Mouse (Mus musculus): ENCODE measurements around the gene Prdm8.

Gene Prdm8

GRCm38 (mm10) chr5:98167180-98167824, at the start of gene Prdm8:
TSS of gene Prdm8 (plus strand) at chr5:98167198.
- no peak for DNase-seq (ENCODE audit: low spot score)

GRCm38 (mm10) chr5:98127074-98127473, 39.9 kb upstream of the Prdm8 start:
- DNase-seq (ENCODE audit: low spot score) = no peak

- DNase-seq (ENCODE audit: low spot score) = peak; percentile 22
These were observed 28.3 kb upstream of the Prdm8 start for GRCm38 (mm10) chr5:98138545-98139296.

DNA sequence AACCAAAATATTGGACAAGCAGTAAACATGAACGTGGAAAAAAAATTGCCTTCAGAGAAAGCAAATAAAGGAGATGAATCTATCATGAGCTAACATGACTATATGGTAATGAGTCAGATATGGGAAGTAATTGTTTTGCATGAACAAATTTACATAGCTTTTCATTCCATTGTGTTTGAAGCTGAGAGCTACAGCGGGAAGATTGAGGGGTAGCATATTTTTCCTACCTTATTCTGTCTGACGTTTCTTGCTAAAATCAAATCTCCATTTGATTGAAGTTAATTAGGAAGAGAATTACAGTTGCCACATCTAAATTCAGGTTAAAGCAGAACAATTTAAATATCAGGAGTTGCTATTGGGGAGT, 27.7 kb upstream of the Prdm8 start:
- no peak for DNase-seq (ENCODE audit: low spot score)

DNA sequence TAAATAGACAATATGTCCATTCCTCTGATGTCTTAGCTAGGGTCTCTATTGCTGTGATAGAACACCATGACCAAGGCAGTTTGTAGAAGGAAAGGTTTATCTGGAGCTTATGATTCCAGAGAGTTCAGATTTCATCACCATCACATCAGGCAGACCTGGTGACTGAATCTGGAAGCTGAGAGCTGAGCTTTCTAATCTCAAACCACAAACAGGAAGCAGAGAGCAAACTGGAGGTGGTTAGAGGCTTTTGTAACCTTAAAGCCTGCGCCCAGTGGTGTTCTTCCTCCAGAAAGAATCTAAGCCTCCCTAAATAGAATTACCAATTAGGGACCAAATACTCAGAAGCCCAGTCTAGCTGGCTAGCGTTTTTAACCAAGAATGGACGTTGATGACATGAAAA, 20.1 kb upstream of the Prdm8 start:
- DNase-seq (ENCODE audit: low spot score) = no peak

DNA sequence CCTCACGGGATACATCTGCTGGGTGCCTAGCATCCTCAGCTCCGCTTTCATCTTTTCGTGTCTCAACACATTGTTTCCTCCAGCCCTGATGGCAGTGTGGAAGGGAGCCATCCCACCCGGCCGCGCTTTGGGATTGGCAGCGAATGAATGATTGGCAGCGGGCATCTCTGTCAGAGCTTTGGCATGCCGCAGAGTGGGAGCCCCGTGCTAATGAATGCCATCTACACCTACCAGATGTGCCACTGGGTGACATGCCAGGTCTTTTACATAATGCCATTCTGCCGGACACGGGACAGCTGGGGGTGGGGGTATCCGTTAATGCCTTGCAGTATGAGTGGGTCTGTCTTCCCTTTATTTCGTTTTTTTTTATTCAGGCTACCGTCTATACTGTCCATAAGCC, 882 bp upstream of the Prdm8 start:
- no peak for DNase-seq (ENCODE audit: low spot score)

GRCm38 (mm10) chr5:98168356-98169285, 1.6 kb downstream of the Prdm8 start:
- DNase-seq (ENCODE audit: low spot score) = no peak

GRCm38 (mm10) chr5:98169376-98170351, 2.7 kb downstream of the Prdm8 start:
- no peak for DNase-seq (ENCODE audit: low spot score)

DNA sequence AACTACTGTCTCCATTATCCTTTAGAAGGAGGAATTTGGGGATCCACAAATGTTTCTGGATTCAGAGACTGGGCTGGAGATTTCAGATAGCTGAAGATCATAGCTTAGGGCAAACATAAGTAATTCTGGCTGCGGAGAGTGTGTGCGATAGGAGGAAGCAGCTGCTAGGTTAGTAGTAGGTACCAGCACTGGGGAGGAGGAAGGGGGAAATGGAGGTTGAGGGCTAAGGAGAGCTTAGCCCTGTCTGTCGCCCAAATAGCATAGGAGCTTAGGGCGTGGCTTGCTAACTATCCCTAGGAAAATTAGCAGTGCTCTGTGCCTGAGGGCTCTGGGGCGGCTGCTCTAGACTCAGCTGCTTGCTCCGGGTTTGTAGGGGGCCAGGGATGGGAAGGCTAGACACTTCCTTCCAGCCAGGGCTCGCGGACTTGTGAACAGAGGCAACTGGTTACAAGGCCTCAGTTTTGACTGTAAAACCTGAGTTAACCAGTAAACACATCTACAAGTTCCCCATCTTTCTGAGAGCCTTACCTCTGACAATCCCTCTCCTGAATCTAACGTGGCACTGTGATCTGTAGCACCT, 4.7 kb downstream of the Prdm8 start:
- no peak for DNase-seq (ENCODE audit: low spot score)

- DNase-seq (ENCODE audit: low spot score) = no peak
These were observed 5.6 kb downstream of the Prdm8 start for GRCm38 (mm10) chr5:98172502-98173181.

GRCm38 (mm10) chr5:98173694-98174093, 6.7 kb downstream of the Prdm8 start:
- DNase-seq (ENCODE audit: low spot score) = no peak

GRCm38 (mm10) chr5:98179606-98180005, 12.6 kb downstream of the Prdm8 start:
- no peak for DNase-seq (ENCODE audit: low spot score)

GRCm38 (mm10) chr5:98180461-98180887, 13.5 kb downstream of the Prdm8 start:
- DNase-seq (ENCODE audit: low spot score) = no peak

DNA sequence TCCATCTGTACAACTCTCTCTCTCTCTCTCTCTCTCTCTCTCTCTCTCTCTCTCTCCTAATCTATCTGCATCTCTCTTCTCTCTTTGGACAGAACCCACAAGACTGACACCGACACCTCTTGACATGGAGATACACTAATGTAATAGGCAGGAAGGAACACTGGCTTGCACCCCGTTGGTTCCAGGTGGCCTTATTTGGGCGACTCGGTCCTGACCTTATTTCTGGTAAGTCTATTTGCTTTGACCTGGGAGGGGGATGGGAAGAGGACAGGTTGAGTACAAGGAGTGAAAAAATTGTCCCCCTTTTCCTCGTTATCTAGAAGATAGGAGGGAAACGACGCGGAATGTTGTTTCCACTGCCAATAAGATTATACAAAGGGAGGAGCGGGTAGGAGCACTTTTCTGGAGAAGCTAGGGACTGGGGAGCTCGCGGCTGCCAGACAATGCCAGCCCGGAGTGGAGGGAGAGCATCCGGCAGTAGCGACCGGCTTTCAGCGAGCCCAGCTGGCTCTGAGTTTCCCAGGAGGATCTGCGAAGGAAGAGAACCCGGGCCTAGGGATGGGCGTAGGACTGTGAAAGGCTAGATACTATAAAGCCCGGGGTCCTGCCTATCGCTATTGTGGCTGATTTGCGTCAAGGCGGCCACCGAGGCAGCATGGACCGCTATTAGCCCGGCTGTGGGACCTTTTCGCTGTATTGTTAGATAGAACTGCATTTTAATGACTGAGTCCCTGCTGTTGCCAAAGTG, 14.1 kb downstream of the Prdm8 start:
- DNase-seq (ENCODE audit: low spot score) = no peak

GRCm38 (mm10) chr5:98181686-98182602, 14.9 kb downstream of the Prdm8 start:
- DNase-seq (ENCODE audit: low spot score) = no peak

- no peak for DNase-seq (ENCODE audit: low spot score)
These were observed 15.6 kb downstream of the Prdm8 start for GRCm38 (mm10) chr5:98182603-98182920.

- DNase-seq (ENCODE audit: low spot score) = no peak
These were observed 16.1 kb downstream of the Prdm8 start for GRCm38 (mm10) chr5:98183031-98183595.

- DNase-seq (ENCODE audit: low spot score) = no peak
These were observed 17.4 kb downstream of the Prdm8 start for GRCm38 (mm10) chr5:98184281-98184910.
